ENCODE assay signal across 9 mouse cellular contexts in the genomic region with DNA sequence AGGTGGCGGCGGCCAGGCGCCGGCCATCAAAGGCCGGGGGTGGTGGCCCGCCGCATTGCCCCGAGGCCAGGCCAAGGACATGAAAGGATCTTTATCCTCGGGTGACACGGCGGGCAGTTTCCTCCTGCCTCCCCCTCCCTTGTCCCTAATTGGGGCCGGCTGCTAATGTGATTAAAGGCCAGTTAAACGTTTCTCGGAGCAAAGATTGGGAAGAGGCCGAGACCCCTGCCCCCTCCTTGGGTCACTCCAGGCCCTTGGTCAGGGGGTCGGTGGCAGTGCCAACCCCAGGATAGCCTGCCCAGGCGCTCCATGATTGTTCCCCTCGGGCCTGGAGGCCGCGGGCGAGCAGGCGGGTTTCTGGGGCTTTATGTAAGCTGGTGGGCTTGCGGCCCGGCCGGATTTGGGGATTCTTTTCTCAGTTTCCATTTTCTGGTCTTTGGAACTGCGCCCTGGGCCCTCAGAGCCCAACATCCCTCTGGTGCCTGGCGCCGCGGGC.
DNase-seq lines count a peak whose midpoint lies in the region; ATAC-seq and TF ChIP-seq lines count a peak whose summit lies in the region.
"Had no signal": no experiment of that assay in that cellular context is flagged by ENCODE, and none has a peak within 500 bp of the region (broad histone marks: within the 10 kb centered on the region; RNA-seq: fewer than 3 reads in every experiment).

No protein-coding gene starts in this region.

- no peak overlapping the region; the same call in 1 of the 2 replicates for H3K9ac ChIP-seq in limb, embryonic 13.5 days
- no peak overlapping the region for H3K9ac ChIP-seq in stomach, postnatal 0 days (ENCODE audit: low read length)

- no peak for TF ChIP-seq EP300 in stomach, postnatal 0 days (optimal IDR thresholded peaks at IDR 0.05)

- peaks cover 21% of the 10 kb centered on the region for H3K4me1 ChIP-seq in limb, embryonic 13.5 days
- H3K4me1 ChIP-seq in stomach, postnatal 0 days (replicated peaks; ENCODE audit: control insufficient read depth, insufficient read depth): no peaks in the 10 kb centered on the region

- no peaks in the 10 kb centered on the region for H3K9me3 ChIP-seq in limb, embryonic 13.5 days
- no peaks in the 10 kb centered on the region for H3K9me3 ChIP-seq in stomach, postnatal 0 days (ENCODE audit: control insufficient read depth, low read length)

- H3K27ac ChIP-seq in limb, embryonic 13.5 days: no peak overlapping the region
- no peak overlapping the region for H3K27ac ChIP-seq in stomach, postnatal 0 days (replicated peaks)
- no peak overlapping the region for H3K27ac ChIP-seq in left cerebral cortex, adult 2 months

- TF ChIP-seq CTCF in stomach, postnatal 0 days (IDR thresholded peaks at IDR 0.05; ENCODE audit: low read depth): no peak
- no peak for TF ChIP-seq CTCF in left cerebral cortex, adult 2 months (IDR thresholded peaks at IDR 0.05)

- no peak for ATAC-seq in limb, embryonic 13.5 days (ENCODE audit: low FRiP score, low read depth)
- 0 out of 2 replicates have a peak, but pooled peaks have one; percentile 32 for ATAC-seq in stomach, postnatal 0 days (ENCODE audit: low FRiP score, low TSS enrichment)

- DNase-seq in cerebellum, adult 11-12 months: peak; percentile 16
- DNase-seq in cerebellum, postnatal 4 days (ENCODE audit: low spot score in 2 of 2): no peak
- peak; percentile 11 for DNase-seq in right cerebral cortex, postnatal 4 days
- DNase-seq in right cerebral cortex, adult 18-20 months: no peak
- DNase-seq in stomach, postnatal 0 days (ENCODE audit: low spot score): no peak
- DNase-seq in left cerebral cortex, adult 2 months (ENCODE audit: extremely low spot score in 1 of 2, low spot score in 2 of 2): no peak
- DNase-seq in adrenal gland, postnatal 25 days: no peak
- DNase-seq: thymus, adult 18-20 months had no signal

- H3K4me2 ChIP-seq in limb, embryonic 13.5 days (replicated peaks): peak overlapping the region; percentile 46
- H3K4me2 ChIP-seq in stomach, postnatal 0 days (replicated peaks; ENCODE audit: low read depth): no peak overlapping the region

- intact Hi-C loops in left cerebral cortex, adult 2 months (cut with DNase I): no loop called here

- H3K36me3 ChIP-seq in limb, embryonic 13.5 days: no peaks in the 10 kb centered on the region
- H3K36me3 ChIP-seq in stomach, postnatal 0 days (ENCODE audit: control insufficient read depth, insufficient read depth, low read length): no peaks in the 10 kb centered on the region

- WGBS in limb, embryonic 13.5 days: under 1% methylated on average over 29 of the region's 29 CpGs
- 7% methylated on average over 28 of the region's 29 CpGs for WGBS in stomach, postnatal 0 days

- H3K4me3 ChIP-seq in limb, embryonic 13.5 days: peak overlapping the region; percentile 19
- no peak overlapping the region for H3K4me3 ChIP-seq in stomach, postnatal 0 days (ENCODE audit: low read depth, low read length)
- no peak overlapping the region for H3K4me3 ChIP-seq in left cerebral cortex, adult 2 months

- H3K27me3 ChIP-seq in limb, embryonic 13.5 days: peaks cover 95% of the 10 kb centered on the region
- H3K27me3 ChIP-seq in stomach, postnatal 0 days (ENCODE audit: control insufficient read depth, insufficient read depth, low read length): peaks cover 20% of the 10 kb centered on the region

Comparison
In these comparisons a context has a peak if more than half of its experiments do, and no peak if none do; other contexts are left out.
1. DNase-seq: peak in cerebellum, adult 11-12 months (single experiment) and right cerebral cortex, postnatal 4 days (single experiment); none in cerebellum, postnatal 4 days (0 of 2), right cerebral cortex, adult 18-20 months (single experiment), stomach, postnatal 0 days (single experiment), left cerebral cortex, adult 2 months (0 of 2) and adrenal gland, postnatal 25 days (single experiment).